Mouse (Mus musculus) retina, adult 2 months (tissue): ENCODE measurements around the gene Trim16.

Experiments
- DNase-seq: peaks from one replicate; pipeline ENCODE4 v3.0.0-alpha.2; 2012; ENCODE audit warnings: low read depth, low spot score

Trim16 gene

GRCm38 (mm10) chr11:62830387-62830786 is 10.4 kb downstream of the Trim16 start:
- no peak for DNase-seq

DNA sequence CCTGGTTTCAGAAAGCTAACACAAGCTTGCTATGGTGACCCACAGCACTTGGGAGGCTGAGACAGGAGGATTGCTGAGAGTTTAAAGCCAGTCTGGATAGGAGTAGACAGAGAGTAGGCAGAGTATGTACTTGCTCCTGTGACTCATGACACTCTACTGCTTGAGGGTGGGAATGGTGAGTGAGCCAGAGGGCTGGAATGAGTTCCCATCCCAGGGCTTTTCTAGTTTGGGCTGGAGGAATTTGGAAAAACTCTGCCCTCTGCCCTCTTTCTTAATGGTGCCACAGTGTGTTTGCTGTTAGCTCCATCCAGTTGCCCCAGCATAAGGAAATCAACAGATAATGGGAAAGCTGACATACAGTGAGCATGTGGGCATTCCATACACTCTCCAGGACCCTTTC is 11.9 kb downstream of the Trim16 start:
- DNase-seq: no peak

DNA sequence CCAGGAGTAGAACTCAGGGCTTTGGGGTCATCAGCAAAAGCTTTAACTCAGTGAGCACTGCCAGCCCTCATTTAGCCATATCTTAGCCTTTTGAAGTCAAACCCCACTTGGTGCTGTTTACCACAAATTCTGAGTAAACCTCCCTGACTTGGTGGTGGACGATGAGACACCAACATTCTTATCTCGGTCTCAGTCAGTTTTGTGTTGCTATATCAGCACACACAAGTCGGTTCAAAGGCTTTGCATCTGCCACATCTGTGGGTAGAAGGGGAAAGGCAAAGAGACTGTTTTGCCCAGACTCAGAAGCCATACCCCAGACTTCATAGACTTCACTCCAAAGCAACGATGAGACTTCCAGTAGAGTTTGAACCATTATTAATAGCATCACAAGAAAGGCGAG is 24.5 kb downstream of the Trim16 start:
- no peak for DNase-seq

GRCm38 (mm10) chr11:62845730-62846129 is 25.7 kb downstream of the Trim16 start:
- DNase-seq: no peak

DNA sequence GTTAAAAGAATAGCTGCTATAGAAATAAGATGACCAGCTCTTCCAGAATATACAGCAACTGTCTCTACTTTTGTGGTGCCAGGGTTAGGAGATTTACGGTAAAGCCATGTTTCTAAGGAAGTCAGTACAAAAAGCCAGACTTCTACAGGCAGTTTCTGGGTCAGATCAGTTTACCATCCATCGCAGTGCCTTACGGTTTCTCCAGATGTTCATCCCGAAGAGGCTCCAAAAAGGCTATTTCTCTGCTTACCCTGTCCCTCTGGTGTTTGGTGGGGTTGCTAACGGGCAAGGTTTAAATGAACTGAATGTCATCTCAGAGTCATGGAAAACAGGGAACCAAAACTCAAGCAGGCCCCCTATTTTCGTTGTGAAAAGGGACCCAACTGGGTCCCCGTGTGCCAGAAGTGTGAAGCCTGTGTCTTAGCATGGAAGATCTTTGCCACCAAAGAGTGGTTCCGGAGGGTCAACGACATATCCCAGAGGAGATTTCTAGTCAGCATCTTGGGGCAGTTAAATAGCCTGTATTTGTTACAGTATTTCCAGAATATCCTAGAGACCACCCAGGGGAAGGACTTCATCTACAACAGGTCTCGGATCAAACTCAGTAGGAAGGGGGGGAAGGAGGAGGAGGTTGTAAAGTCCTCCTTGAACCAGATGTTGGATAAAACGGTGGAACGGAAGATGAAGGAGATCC is 27.1 kb downstream of the Trim16 start, which contains the start of gene Fbxw10:
Gene Fbxw10, plus strand, starts transcription at position 109 of the 694 bp plus-strand sequence.
- peak; percentile 11 for DNase-seq

- DNase-seq: no peak
Measured at GRCm38 (mm10) chr11:62847655-62848191, 27.7 kb downstream of the Trim16 start.

GRCm38 (mm10) chr11:62848301-62848700 is 28.3 kb downstream of the Trim16 start:
- no peak for DNase-seq

- DNase-seq: peak; percentile 6
Measured at GRCm38 (mm10) chr11:62851199-62851598, 31.2 kb downstream of the Trim16 start.

DNA sequence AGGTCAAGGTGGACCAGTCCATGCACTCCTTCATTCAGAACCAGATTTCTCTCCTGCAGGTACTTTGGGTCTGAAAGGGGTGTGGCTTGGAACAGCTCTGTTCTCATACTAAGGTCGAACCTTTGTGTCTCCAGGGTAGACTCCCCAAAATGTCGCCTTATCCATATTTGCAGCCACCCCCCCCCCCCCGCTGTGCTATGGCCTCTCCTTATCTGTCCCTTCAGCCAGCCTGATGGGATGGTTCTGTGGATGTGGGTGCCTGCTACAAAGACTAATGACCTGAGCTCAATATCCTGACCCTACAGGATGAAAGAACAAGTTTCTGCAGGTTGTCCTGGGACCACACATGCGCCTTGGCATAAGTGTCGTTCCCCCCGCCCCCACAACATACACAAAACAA is 33.3 kb downstream of the Trim16 start:
- no peak for DNase-seq

GRCm38 (mm10) chr11:62865562-62865961 is 45.5 kb downstream of the Trim16 start:
- no peak for DNase-seq

GRCm38 (mm10) chr11:62866685-62867084 is 46.7 kb downstream of the Trim16 start:
- no peak for DNase-seq

- no peak for DNase-seq
Measured at GRCm38 (mm10) chr11:62869201-62869600, 49.2 kb downstream of the Trim16 start.

DNA sequence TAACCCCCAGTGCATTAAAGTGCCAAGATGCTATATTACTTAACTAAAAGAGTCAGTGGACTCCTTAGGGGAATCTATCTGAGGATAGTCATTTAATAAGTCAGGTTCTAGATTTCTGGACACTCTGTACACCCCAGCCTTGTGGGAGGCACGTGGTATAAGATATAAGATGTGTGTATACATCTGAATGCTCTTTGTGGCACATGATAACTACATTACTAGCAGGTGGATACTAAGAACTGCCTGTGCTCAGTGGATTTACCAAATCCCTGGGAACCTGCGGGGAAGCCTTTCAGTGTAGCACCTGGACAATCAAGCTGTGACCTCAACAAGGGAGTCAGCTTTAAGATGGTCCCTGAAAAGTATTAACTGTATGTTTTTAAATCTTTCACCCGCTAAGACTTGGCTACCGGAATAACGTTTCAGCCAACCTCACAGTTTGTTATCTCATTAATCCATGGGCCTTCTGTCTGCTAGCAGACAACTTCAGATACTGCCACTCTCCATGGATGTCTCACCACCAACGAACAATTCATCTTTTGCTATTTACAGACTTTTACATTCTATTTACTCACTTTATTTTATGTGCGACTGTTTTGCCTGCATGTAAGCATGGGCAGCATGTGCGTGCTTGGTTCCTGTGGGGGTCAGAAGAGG is 49.8 kb downstream of the Trim16 start:
- DNase-seq: no peak

DNA sequence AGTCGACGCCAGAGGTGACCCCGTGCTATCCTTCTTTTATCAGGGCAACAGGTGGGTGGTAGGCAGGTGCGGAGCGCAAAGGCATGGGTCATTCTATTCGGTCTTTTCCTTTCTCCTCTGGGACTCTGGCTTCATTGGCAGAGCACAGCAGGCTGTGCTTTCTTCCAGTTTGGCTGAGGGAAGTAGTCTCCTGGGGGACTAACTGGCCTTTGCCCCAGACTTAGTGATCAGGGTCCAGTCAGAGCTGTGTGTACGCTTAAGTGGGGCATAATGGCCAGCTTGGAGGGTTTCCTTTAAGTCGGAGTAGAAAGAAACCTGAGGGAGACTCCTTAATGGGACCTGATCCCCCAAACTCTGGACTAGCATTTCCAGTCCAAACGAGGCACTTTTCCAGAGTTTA is 53.4 kb downstream of the Trim16 start:
- DNase-seq: no peak

DNA sequence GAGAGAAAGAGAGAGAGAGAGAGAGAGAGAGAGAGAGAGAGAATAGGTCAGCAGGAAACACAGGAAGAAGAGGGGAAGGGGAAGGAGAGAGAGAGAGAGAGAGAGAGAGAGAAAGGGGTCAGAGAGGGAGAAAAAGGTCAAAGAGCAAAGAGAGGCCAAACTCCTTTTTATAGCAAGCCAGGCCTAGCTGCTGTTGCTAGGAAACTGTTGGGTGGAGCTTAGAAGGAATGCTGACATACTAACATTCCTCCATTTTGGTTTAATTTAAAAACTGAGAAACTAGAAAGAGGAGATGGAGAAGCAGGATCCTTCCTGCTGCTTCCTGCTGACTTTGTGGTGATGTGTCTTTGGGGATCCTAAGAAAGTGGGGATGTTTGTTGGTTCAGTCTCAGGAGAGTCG is 55.7 kb downstream of the Trim16 start:
- DNase-seq: no peak

- no peak for DNase-seq
Measured at GRCm38 (mm10) chr11:62876445-62876844, 56.4 kb downstream of the Trim16 start.

- DNase-seq: no peak
Measured at GRCm38 (mm10) chr11:62877391-62877790, 57.4 kb downstream of the Trim16 start.

DNA sequence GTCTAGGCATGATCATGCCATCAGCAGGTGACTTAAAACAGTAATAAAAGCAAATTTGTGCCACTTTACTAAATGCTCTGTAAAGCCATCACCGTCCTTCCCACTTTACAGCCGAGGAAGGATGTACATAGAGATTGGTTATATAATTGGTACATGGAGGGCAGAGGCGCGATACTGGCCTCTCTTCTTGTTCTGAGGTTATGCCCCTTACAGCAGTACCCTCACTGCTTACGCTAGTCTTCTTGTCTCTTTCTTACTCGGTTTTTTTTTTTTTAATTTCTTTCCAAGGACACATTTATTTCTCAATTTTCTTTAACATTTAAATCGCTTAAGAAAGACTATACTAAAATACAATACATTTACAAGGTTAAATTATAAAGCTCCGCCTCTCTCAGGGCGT is 58.7 kb downstream of the Trim16 start:
- DNase-seq: no peak

DNA sequence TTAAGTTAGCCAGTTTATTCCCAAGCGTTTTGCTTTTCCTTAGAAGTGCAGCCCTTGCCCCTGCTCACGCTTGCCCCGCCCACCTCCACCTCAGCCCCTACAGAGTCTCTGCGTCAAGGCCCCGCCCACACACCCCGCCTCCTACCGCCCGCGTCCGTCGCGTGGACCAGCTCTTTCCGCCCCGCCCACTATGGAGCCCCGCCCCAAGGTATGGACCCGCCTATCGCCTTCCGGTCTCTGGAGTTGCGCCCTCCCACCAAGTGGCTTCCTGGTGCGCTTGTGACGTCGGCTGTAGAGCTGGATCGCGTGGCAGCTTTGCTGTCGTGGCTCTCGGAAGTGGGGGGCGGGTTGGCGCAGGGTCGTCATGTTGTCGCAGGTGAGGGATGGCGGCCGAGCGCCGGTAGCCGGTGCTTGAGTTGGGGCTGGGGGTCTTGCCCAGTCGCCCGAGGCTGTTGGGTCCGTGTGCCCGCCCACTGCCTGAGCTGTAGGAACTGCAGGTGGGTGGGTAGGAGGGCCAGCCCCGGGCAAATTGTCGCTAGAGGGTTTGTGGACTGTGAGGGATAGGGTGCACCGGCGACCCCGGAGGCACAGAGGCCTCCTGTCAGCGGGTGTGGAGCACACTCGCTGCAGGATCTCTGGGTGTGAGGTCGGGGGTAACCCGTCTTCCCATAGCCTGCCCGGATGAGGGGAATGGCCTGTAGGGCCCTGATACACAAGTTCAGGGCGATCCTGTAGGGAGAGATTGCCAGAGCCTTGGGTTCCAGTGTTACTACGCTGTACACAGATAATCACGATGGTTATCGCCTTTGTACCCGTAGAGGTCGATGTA is 59.4 kb downstream of the Trim16 start, which contains the start of gene Tvp23b:
Gene Tvp23b, plus strand, starts transcription at position 236 of the 829 bp plus-strand sequence.
- DNase-seq: peak; percentile 95

- no peak for DNase-seq
Measured at GRCm38 (mm10) chr11:62883407-62883806, 63.4 kb downstream of the Trim16 start.

- DNase-seq: no peak
Measured at GRCm38 (mm10) chr11:62885323-62885722, 65.3 kb downstream of the Trim16 start.

- DNase-seq: no peak
Measured at GRCm38 (mm10) chr11:62890796-62891195, 70.8 kb downstream of the Trim16 start.
